Mouse (Mus musculus): Measurements from ENCODE around the gene Pomc. TPM values are rescaled to one million over a fixed set of nuclear protein-coding genes. Genes with fewer than 3 reads are reported as not detected.

The Pomc gene
- polyA plus RNA-seq, 1 experiment from 2014 or later = 1.6 TPM

- ATAC-seq (ENCODE audit: insufficient read depth, low FRiP score) = no peak
- Histone ChIP-seq H3K4me1 (ENCODE audit: control insufficient read depth, insufficient read depth, low read length) (peaks cover 18% of the 10 kb centered on the region), H3K4me3 (replicated peaks; ENCODE audit: low read length) (no peak overlapping the region), H3K27ac (ENCODE audit: low read length) (no peak overlapping the region), H3K9me3 (replicated peaks; ENCODE audit: control insufficient read depth, low read length) (no peaks in the 10 kb centered on the region), H3K4me2 (ENCODE audit: low read depth, low read length) (no peak overlapping the region), H3K27me3 (ENCODE audit: control insufficient read depth, insufficient read depth, low read length) (no peaks in the 10 kb centered on the region), H3K9ac (ENCODE audit: low read length) (no peak overlapping the region), H3K36me3 (ENCODE audit: control insufficient read depth, insufficient read depth, low read length) (no peaks in the 10 kb centered on the region)
- 78% methylated on average over 12 of the region's 12 CpGs for WGBS
Measured at GRCm38 (mm10) chr12:4008731-4009130, 54.0 kb downstream of the Pomc start.

Other genes starting within 250 kb of the Pomc start
- gene Dnmt3a, start 148.9 kb upstream of the Pomc start, polyA plus RNA-seq (2015; fragmentation: Nextera tagmentation; extraction: Ambion mirVana) = 49.6 and 60.4 TPM in 2 replicates
- 3.4 and 3.5 TPM in 2 replicates for gene Efr3b, start 84.0 kb downstream of the Pomc start, polyA plus RNA-seq (2015; fragmentation: Nextera tagmentation; extraction: Ambion mirVana)
- gene Dnajc27, start 127.6 kb downstream of the Pomc start, polyA plus RNA-seq (2015; fragmentation: Nextera tagmentation; extraction: Ambion mirVana) = 5.7 and 6.1 TPM in 2 replicates
- 7.7 and 8.7 TPM in 2 replicates for gene Adcy3, start 178.2 kb downstream of the Pomc start, polyA plus RNA-seq (2015; fragmentation: Nextera tagmentation; extraction: Ambion mirVana)